Mouse (Mus musculus) stomach, postnatal 0 days (tissue): ENCODE measurements around the gene Erc2. TPM values are rescaled to one million over a fixed set of nuclear protein-coding genes. Genes with fewer than 3 reads are reported as not detected.

Source experiments
- ATAC-seq: fragments of 200-750 bp; cut with Nextera tagmentation; 2 replicates; pipeline ENCODE4 v1.8.0; 2017; ENCODE audit not compliant: low FRiP score, low TSS enrichment
- DNase-seq: peaks from one replicate; pipeline ENCODE4 v3.0.0-alpha.2; 2016; ENCODE audit warnings: low spot score
- H3K27ac ChIP-seq: fragments of 300-500 bp; sonication (generic); replicated peaks from 2 replicates; pipeline ENCODE4 v1.5.1; 2014; ENCODE audit warnings: mild to moderate bottlenecking, control low read depth
- H3K27me3 ChIP-seq: fragments of 300-500 bp; sonication (generic); 2 replicates; pipeline ENCODE4 v1.6.1; 2014; ENCODE audit warnings: low read length; ENCODE audit not compliant: control insufficient read depth, insufficient read depth
- H3K36me3 ChIP-seq: fragments of 300-500 bp; sonication (generic); 2 replicates; pipeline ENCODE4 v1.6.1; 2014; ENCODE audit warnings: low read length, mixed read lengths; ENCODE audit not compliant: control insufficient read depth, insufficient read depth
- H3K4me1 ChIP-seq: fragments of 300-500 bp; sonication (generic); replicated peaks from 2 replicates; pipeline ENCODE4 v1.6.1; 2014; ENCODE audit warnings: antibody characterized with exemption; ENCODE audit not compliant: control insufficient read depth, insufficient read depth
- H3K4me2 ChIP-seq: fragments of 300-500 bp; sonication (generic); replicated peaks from 2 replicates; pipeline ENCODE4 v1.6.1; 2014; ENCODE audit warnings: low read depth, mild to moderate bottlenecking, control low read depth, moderate library complexity
- H3K4me3 ChIP-seq: fragments of 300-500 bp; sonication (generic); 2 replicates; pipeline ENCODE4 v1.5.1; 2014; ENCODE audit warnings: low read depth, low read length, control low read depth
- H3K9ac ChIP-seq: fragments of 300-500 bp; sonication (generic); 2 replicates; pipeline ENCODE4 v1.6.1; 2014; ENCODE audit warnings: mild to moderate bottlenecking, low read length, control low read depth, mixed read lengths
- H3K9me3 ChIP-seq: fragments of 300-500 bp; sonication (generic); 2 replicates; pipeline ENCODE4 v1.6.1; 2016; ENCODE audit warnings: low read length; ENCODE audit not compliant: control insufficient read depth
- CTCF ChIP-seq: IDR thresholded peaks from 2 replicates; pipeline ENCODE4 v1.5.1; 2016; ENCODE audit warnings: antibody characterized with exemption, low read depth, mild to moderate bottlenecking, moderate library complexity
- EP300 ChIP-seq: optimal IDR thresholded peaks from 2 replicates; pipeline ENCODE3; 2016; ENCODE audit warnings: antibody characterized with exemption
- WGBS: fragments of 180-500 bp; shearing (Covaris S2); extraction: QIAGEN DNeasy Blood & Tissue Kit; methylation state at CpG from one replicate; pipeline ENCODE4 v1.1.7; 2014; 5-methylcytosine and 5-hydroxymethylcytosine counted together
- polyA plus RNA-seq: library from polyadenylated mRNA; unstranded; fragments of >200 nt; fragmentation: Nextera tagmentation; extraction: Ambion mirVana; gene quantifications from 2 replicates; pipeline ENCODE4 v1.2.1, GENCODE M21; 2015

The Erc2 gene
- polyA plus RNA-seq, 1 experiment from 2014 or later = 3.0 TPM

GRCm38 (mm10) chr14:27781221-27781620 is 159.0 kb downstream of the Erc2 start:
- Histone ChIP-seq H3K27ac (no peak overlapping the region), H3K27me3 (no peaks in the 10 kb centered on the region), H3K4me1 (no peaks in the 10 kb centered on the region), H3K4me2 (no peak overlapping the region), H3K36me3 (no peaks in the 10 kb centered on the region), H3K9me3 (no peaks in the 10 kb centered on the region), H3K9ac (no peak overlapping the region), H3K4me3 (no peak overlapping the region)
- ATAC-seq = no peak
- TF ChIP-seq EP300 = no peak
- WGBS = 74% methylated on average over 1 of the region's 1 CpGs
- no peak for DNase-seq

GRCm38 (mm10) chr14:27784826-27785225 is 162.6 kb downstream of the Erc2 start:
- H3K9ac ChIP-seq = no peak overlapping the region
- WGBS = 92% methylated on average over 4 of the region's 4 CpGs

GRCm38 (mm10) chr14:27785562-27785961 is 163.3 kb downstream of the Erc2 start:
- ATAC-seq (no peak), DNase-seq (no peak)
- Histone ChIP-seq H3K36me3 (no peaks in the 10 kb centered on the region), H3K27me3 (no peaks in the 10 kb centered on the region), H3K4me3 (no peak overlapping the region), H3K9me3 (no peaks in the 10 kb centered on the region), H3K27ac (no peak overlapping the region), H3K9ac (no peak overlapping the region), H3K4me1 (no peaks in the 10 kb centered on the region), H3K4me2 (no peak overlapping the region)
- WGBS = 81% methylated on average over 2 of the region's 2 CpGs
- TF ChIP-seq EP300 = no peak
- no peak for TF ChIP-seq CTCF

More at GRCm38 (mm10) chr14:27784826-27785225, 162.6 kb downstream of the Erc2 start:
- Histone ChIP-seq H3K9me3 (no peaks in the 10 kb centered on the region), H3K4me1 (no peaks in the 10 kb centered on the region), H3K27ac (no peak overlapping the region), H3K4me3 (no peak overlapping the region), H3K4me2 (no peak overlapping the region), H3K27me3 (no peaks in the 10 kb centered on the region), H3K36me3 (no peaks in the 10 kb centered on the region)
- TF ChIP-seq CTCF (no peak), EP300 (no peak)
- DNase-seq = no peak
- no peak for ATAC-seq

GRCm38 (mm10) chr14:27789066-27789898 is 167.1 kb downstream of the Erc2 start:
- Histone ChIP-seq H3K4me2 (no peak overlapping the region), H3K36me3 (no peaks in the 10 kb centered on the region), H3K9ac (no peak overlapping the region), H3K27ac (no peak overlapping the region), H3K4me1 (no peaks in the 10 kb centered on the region), H3K27me3 (no peaks in the 10 kb centered on the region), H3K9me3 (no peaks in the 10 kb centered on the region), H3K4me3 (no peak overlapping the region)
- TF ChIP-seq EP300 (no peak), CTCF (no peak)
- ATAC-seq (no peak), DNase-seq (no peak)
- 70% methylated on average over 6 of the region's 6 CpGs for WGBS

GRCm38 (mm10) chr14:27798184-27798934 is 176.1 kb downstream of the Erc2 start:
- Histone ChIP-seq H3K9me3 (no peaks in the 10 kb centered on the region), H3K27me3 (no peaks in the 10 kb centered on the region), H3K9ac (no peak overlapping the region), H3K27ac (no peak overlapping the region), H3K4me3 (no peak overlapping the region), H3K4me2 (no peak overlapping the region), H3K36me3 (no peaks in the 10 kb centered on the region), H3K4me1 (no peaks in the 10 kb centered on the region)
- no peak for DNase-seq
- WGBS = 72% methylated on average over 11 of the region's 11 CpGs
- no peak for TF ChIP-seq EP300
- ATAC-seq = no peak

GRCm38 (mm10) chr14:27800766-27801165 is 178.5 kb downstream of the Erc2 start:
- DNase-seq (no peak), ATAC-seq (no peak)
- Histone ChIP-seq H3K9me3 (no peaks in the 10 kb centered on the region), H3K9ac (no peak overlapping the region), H3K4me2 (no peak overlapping the region), H3K4me3 (no peak overlapping the region), H3K27ac (no peak overlapping the region), H3K36me3 (no peaks in the 10 kb centered on the region), H3K27me3 (no peaks in the 10 kb centered on the region), H3K4me1 (no peaks in the 10 kb centered on the region)
- WGBS = 44% methylated on average over 6 of the region's 6 CpGs
- TF ChIP-seq EP300 (no peak), CTCF (no peak)
